Mouse (Mus musculus) adrenal gland, postnatal 36 days (tissue): ENCODE results near the gene Pwwp2b. TPM values are rescaled to one million over a fixed set of nuclear protein-coding genes. Genes with fewer than 3 reads are reported as not detected.

Experiments used
- DNase-seq, 2 experiments: peaks; one replicate each; pipeline ENCODE4 v3.0.0; 2021; ENCODE audit warnings: mixed read lengths in 1 of 2
- long read RNA-seq, 2 experiments: library from polyadenylated mRNA; stranded (forward); transcript quantifications; one replicate each; pipeline ENCODE4 v2.0.0; 2021; ENCODE audit warnings: borderline sequencing depth in 2 of 2
- total RNA-seq, 2 experiments: library from RNA; stranded (reverse); gene quantifications; 2 replicates each; pipeline ENCODE4 v1.2.3; 2021

Pwwp2b gene
- total RNA-seq: 10 to 100 TPM in 1 of 2 experiments, 1 to 10 TPM in 1; 9.8 to 15.6 TPM
- long read RNA-seq, experiment 1, transcript Pwwp2b-201 (3 exons, 3,057 nt): major isoform, 22 of 33 reads
- long read RNA-seq, experiment 1, transcript Pwwp2b-202 (3 exons, 2,543 nt): minor isoform, 5 of 33 reads
- long read RNA-seq, experiment 1, partial matches to known transcripts: 6 of 33 reads
- long read RNA-seq, experiment 1, other reads (novel, unspliced or antisense): 0 of 33 reads
- long read RNA-seq, experiment 2, transcript Pwwp2b-201 (3 exons, 3,057 nt): major isoform, 5 of 10 reads
- long read RNA-seq, experiment 2, partial matches to known transcripts: 1 of 10 reads
- long read RNA-seq, experiment 2, other reads (novel, unspliced or antisense): 0 of 10 reads

- DNase-seq: peak; percentile 92 to 94
Measured at GRCm38 (mm10) chr7:139247881-139248614, at the start of gene Pwwp2b. Gene Pwwp2b, plus strand, starts transcription at chr7:139248482.

GRCm38 (mm10) chr7:139200108-139200507 lies 48.2 kb upstream of the Pwwp2b start:
- peak; percentile 53 to 76 for DNase-seq

GRCm38 (mm10) chr7:139201209-139201608 lies 47.1 kb upstream of the Pwwp2b start:
- no peak for DNase-seq

GRCm38 (mm10) chr7:139208023-139208772 lies 40.1 kb upstream of the Pwwp2b start:
- peak; percentile 40 to 63 for DNase-seq

- peak in 1 of 2 experiments; percentile 55 for DNase-seq
Measured at GRCm38 (mm10) chr7:139208773-139209095, 39.5 kb upstream of the Pwwp2b start.

- no peak for DNase-seq
Measured at GRCm38 (mm10) chr7:139211761-139212160, 36.5 kb upstream of the Pwwp2b start.

- DNase-seq: peak; percentile 98 to 99
Measured at GRCm38 (mm10) chr7:139212754-139213745, 35.2 kb upstream of the Pwwp2b start, which contains the start of the genes Lrrc27 and Stk32c. Gene Lrrc27, plus strand, starts transcription at chr7:139212988. Gene Stk32c, minus strand, starts transcription at chr7:139213307.

- DNase-seq: no peak
Measured at GRCm38 (mm10) chr7:139213751-139214150, 34.5 kb upstream of the Pwwp2b start.

- no peak for DNase-seq
Measured at GRCm38 (mm10) chr7:139214160-139214559, 34.1 kb upstream of the Pwwp2b start.

GRCm38 (mm10) chr7:139214596-139215340 lies 33.5 kb upstream of the Pwwp2b start:
- no peak for DNase-seq

- DNase-seq: no peak
Measured at GRCm38 (mm10) chr7:139215516-139215915, 32.8 kb upstream of the Pwwp2b start.

GRCm38 (mm10) chr7:139215946-139216345 lies 32.3 kb upstream of the Pwwp2b start:
- no peak for DNase-seq

GRCm38 (mm10) chr7:139216464-139216863 lies 31.8 kb upstream of the Pwwp2b start:
- DNase-seq: no peak

GRCm38 (mm10) chr7:139217046-139217445 lies 31.2 kb upstream of the Pwwp2b start:
- DNase-seq: no peak

GRCm38 (mm10) chr7:139218641-139219415 lies 29.5 kb upstream of the Pwwp2b start:
- peak; percentile 60 to 81 for DNase-seq

GRCm38 (mm10) chr7:139219486-139219885 lies 28.8 kb upstream of the Pwwp2b start:
- DNase-seq: no peak

GRCm38 (mm10) chr7:139220303-139220702 lies 28.0 kb upstream of the Pwwp2b start:
- DNase-seq: peak; percentile 47 to 60

GRCm38 (mm10) chr7:139221072-139221471 lies 27.2 kb upstream of the Pwwp2b start:
- no peak for DNase-seq

GRCm38 (mm10) chr7:139221856-139222255 lies 26.4 kb upstream of the Pwwp2b start:
- no peak for DNase-seq

- DNase-seq: no peak
Measured at GRCm38 (mm10) chr7:139222341-139222740, 25.9 kb upstream of the Pwwp2b start.
